Mouse (Mus musculus) cerebral cortex, adult 2 months (tissue): Measurements from ENCODE around the gene Kcna10.

Source experiments
- WGBS: fragments of 180-500 bp; shearing (Covaris S2); methylation state at CpG from one replicate; pipeline ENCODE4 v1.1.7; 2018; 5-methylcytosine and 5-hydroxymethylcytosine counted together

Gene Kcna10

DNA sequence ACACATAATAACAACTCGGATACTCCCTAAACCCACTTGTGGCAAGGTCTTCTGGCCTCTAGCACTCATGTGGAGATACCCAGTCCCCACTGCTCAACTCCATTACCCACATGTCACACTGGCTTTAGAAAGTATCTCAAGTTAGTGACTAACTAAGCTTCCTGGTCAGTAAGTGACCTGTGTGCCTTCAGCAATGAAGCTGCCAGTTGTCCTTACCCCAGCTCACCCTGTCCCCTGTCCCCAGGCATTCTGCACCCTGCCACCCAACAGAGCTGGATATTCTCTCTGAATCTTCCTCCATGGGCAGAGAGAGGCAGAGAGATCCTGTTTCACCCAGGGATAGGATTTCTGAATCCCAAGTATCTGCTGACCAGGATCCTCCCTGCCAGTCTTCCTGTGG lies at the start of gene Kcna10:
Gene Kcna10 (plus strand): TSS at position 301 of the 400 bp plus-strand sequence.
- WGBS, result 84% methylated on average over 1 of the region's 1 CpGs

DNA sequence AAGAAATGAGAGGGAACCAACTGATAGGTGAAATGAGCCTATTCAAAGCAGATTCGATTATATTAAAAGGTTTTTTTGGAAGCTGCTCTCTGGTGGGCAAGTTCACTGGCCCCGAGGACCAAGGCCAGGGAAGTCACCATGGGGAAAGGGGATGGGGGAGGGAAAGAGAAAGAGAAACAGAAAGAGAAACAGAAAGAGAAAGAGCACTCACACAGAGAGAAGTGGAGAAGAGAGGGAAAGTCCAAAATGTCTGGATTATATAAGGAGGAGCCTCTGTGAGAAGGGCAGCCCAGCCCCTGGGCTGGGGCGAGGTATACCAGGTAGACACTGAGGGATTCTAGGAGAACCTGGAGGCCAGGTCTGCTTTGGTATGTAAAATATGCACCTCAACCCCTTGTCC lies 48.4 kb upstream of the Kcna10 start:
- 80% methylated on average over 3 of the region's 3 CpGs for WGBS

DNA sequence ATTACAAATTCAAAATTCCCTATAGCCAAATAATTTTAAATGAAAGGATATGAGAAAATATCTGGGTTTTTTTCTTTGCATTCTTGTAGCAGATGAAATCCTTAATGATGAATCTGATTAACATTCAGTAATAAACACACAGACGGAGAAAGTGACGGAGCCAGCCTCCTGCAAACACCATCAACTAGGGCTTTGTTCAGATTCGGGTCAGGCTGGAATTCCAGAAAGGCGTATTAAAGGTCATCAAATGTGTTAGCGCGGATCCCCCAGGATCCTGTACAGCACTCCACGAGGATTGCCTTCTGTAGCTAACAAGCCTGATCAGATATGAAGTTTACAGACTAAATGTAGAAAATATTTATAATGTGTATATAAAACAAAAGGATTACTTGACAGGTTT lies 35.7 kb upstream of the Kcna10 start:
- 76% methylated on average over 7 of the region's 7 CpGs for WGBS

DNA sequence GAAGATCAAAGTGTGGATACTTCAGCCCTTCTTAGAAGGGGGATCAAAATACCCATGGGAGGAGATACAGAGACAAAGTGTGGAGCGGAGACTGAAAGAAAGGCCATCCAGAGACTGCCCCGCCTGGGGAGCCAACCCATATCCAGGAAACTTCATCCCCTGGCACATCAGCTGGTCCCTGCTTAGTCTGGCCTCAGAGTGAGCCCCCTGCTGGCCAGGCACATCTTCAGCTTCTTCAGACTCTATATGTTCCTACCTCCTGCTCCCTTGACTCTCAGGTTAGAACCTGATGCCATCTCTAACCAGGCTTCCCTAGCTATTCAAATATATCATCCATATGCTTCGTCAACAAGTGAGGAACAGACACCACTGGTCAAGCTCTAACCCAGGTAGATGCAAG lies 33.9 kb upstream of the Kcna10 start:
- WGBS, result 76% methylated on average over 3 of the region's 3 CpGs

DNA sequence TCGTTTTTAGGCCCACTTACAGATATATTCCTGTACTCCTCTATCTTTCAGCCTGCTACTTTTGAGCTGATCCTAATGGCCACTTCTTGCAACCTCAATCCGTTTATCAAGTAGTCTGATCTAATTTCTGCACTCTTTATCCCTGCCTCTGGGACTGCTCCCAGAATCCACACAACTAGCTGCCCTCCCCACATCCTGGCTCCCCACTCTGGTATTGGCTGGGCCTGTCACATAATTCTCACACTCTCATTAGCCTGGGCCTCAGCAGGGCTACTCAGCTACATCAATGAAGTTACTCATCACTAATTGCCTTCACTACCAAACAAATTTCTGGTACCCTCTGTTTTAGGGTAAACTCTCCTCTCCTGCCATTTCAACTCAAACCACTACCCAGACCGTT lies 32.4 kb upstream of the Kcna10 start:
- 47% methylated on average over 3 of the region's 3 CpGs for WGBS

DNA sequence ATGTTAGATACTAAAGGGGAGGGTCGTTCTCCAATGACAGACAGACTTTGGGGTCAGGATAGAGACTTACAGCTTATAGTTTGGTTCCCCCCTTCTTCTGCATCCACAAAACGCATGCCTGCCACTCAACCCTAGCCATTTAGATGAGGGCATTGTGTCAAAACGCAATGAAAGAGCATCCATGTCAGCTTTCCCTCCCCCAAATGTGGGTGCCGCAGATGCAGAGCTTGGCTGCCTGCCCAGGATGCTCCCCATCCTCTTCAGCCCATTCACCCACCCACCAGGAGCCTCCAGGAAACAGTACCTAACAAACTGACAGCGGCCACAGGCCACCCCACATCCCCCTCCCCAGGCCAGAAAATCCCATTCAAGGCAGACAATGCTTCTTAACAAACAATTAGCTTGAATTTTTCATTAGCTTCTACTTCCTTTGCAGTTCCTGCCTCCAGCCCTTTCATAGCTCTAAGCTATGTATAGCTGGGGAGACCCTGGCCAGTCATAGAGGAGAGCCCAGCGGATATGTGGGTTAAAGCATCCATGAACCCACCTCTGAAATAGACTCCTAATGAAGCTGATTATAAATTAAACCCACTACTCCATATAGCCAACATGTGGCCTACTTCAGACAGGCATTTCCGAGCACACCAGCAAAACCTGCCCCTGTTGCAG lies 31.9 kb upstream of the Kcna10 start:
- 44% methylated on average over 7 of the region's 7 CpGs for WGBS

DNA sequence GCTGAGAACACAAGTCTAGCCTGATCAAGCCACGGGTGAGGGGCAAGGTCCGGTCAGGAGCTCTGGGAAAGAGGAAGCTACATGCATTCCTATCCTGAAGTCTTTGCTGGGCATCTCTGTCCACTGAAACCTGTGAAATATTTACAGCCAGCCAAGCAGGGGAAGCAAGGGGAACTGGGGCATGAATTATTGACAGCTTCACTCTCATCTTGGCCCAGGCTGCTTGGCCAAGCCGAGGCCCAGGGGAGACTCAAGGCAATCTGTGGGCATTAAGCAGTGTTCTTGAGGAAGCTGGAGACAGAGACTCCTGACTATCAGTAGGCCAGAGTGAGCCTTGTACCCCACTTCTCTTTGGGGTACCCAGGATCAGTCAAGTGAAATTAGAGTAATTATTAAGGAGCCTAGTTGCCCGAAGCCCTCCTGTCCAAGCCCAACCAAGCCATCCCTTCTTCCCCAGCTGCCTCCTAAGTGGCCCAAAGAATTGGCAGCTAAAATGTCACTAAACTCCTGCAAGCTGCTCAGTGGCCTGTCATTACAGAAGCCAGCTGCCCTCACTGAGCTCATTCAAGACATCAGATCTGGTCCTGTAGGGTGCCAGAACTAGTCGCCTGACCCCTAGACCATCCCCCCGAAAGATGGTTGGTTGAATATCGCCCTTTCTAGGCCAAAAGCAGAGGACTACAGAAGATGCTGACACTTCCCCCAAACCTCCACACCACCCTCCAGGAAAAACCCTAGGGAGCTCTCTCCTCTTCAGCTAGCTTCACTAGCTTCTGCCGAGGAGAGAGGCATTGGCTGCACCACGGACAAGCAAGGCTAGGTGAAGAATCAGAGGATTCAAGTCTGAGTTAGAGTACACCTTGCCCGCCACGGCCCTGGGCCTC lies 28.8 kb upstream of the Kcna10 start:
- 83% methylated on average over 11 of the region's 11 CpGs for WGBS

DNA sequence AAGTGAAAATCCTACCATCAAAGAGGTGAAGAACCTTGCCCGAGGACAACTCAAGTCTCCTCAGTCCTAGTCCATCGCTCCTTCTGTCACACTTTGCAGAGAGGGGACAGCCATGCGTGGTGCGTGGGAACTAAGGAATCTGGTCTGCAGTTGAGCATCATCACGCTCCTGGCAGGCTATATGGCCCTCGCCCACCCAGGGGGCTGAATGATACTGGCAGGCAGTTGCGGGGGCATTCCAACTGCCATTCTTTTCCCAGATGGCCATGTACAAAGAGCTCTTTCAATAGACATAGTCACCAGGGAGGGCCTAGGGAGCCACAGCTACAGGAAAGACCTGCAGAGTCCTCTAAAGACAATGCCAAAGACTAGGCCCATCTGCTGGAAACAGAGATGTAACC lies 24.0 kb upstream of the Kcna10 start:
- WGBS, result 79% methylated on average over 7 of the region's 7 CpGs

DNA sequence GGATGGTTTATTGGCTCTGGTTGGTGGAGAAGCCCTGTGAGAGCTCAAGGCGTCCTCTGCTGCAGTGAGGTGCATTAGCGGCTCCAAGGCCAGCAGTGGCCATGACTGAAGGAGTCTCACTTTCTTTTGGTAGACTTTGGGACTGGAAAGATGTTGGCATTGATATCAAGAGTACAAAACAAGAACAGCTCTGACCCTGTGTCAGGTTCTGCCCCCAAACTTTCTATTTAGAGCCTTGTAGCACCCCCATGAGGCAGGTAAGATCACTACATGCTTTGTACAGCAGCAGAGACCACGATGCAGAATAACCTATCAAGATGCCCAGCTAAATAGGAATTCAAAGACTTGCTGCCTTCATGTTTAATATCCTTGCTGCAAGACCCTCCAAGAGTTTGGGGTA lies 23.4 kb upstream of the Kcna10 start:
- WGBS, result 59% methylated on average over 3 of the region's 3 CpGs

DNA sequence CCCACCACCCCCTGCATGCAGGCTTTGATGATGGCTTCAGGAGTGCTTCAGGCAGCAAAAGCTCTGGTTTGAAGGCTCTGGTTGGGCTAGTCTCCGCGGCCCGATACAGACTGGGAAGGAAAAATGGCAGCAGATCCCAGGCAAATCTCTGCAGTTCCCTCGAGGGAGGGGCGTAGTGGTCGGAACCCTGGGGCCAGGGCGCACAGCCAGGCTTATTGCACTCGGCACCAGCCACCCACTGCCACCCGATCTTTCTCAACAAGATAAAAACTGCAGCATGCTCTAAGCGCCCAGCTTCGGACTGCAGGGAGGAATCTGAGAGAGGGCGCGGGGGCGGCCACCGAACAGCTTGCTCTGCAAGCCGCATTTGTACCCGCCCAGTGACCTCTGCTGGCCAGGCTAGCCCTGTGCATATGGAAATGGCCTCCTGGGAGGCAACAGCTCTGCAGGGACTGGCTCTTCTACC lies 23.0 kb upstream of the Kcna10 start:
- 4% methylated on average over 17 of the region's 17 CpGs for WGBS

DNA sequence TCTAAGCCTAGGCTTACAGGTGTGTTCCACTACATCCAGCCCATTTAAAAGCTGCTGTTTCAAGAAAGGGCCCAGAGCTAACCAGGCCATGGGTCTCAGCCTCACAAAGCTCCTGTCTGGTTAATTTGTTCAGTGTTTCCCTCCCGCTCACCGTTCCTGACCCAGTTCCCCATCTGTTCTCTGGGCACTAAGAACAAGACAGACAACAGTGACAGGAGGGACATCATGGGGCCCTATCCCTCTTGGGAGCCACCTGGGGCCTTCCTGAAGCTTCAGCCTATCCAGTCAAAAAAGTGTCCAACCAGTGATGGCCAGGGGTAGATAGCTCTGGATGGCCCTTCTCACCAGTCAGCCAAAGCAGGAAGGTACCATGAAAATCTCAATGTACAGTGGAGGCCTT lies 20.1 kb upstream of the Kcna10 start:
- 68% methylated on average over 2 of the region's 2 CpGs for WGBS

DNA sequence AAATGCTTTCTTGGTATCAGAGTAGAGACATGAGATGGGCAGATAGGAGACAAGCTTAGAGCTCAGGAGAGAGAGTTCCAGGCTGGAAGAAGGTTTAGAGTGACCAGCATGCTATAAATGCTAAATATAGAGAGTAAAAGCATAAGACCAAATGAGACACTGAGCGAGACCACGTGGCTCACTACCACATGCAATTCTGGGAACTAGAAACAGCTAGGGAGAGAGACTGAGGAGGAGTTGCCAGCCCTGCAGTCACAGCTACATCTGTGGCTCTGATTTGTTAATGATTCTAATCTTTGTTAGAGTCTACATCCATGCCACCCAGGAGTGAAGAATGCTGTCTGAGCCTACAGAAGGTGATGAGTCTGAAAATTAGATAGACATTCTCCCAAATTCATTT lies 13.3 kb upstream of the Kcna10 start:
- WGBS, result 41% methylated on average over 2 of the region's 2 CpGs

DNA sequence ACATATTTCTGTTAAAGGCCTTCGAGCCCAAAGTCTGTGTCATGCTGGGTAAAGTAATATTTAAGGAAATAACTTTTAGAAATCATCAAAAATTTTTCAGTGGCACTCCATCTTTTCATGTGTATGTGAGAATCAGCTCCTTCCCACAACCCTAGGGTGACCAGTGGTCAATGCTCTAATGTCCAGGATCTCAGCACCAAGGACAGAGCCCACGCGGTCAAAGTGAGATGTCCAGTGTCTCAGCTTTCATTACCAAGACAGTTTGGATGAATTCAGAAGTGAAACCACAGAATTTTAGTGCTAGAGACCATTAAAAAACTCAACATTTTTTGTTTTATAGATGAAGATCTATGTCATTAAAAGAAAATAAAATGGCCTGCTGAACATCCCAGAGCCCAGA lies 10.9 kb upstream of the Kcna10 start:
- 89% methylated on average over 3 of the region's 3 CpGs for WGBS

DNA sequence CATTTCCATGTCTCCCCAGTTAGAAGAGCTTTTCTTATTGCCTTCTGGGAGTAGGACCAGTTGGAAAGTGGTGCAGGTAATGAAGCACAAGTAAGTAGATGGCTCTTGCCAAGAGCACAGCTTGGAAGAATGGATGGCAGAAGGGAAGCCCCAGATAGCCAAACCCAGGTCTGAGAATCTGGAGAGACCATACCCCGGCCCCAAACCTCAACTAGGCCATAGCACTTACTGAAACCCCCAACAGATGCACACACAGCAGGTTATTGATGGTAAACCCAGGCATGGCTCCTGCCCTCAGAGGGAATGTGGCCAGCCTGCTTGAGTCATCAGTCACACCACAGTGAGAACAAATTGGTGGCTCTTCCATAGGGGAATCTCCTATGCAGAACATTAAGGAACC lies 10.3 kb upstream of the Kcna10 start:
- 95% methylated on average over 1 of the region's 1 CpGs for WGBS

DNA sequence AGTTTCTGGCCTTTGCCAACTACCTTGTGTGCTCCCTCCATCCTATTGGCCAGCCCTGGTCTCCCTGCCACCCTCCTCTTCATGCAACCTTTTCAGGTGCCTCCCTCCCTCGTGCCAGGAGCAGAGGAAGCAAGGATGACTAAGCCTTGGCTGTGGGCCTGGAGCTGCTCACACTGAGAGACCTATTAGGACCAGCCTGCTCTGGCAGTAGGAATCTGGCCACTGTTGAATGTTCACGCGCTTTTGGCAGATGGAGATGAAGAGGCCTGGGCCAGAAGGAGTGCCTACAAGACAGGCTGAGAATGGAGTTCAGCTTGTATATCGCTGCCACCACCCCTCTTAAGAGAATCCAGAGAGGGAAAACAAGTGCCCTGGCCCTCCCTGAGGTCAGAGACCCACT lies 7.4 kb upstream of the Kcna10 start:
- WGBS, result 58% methylated on average over 4 of the region's 4 CpGs

DNA sequence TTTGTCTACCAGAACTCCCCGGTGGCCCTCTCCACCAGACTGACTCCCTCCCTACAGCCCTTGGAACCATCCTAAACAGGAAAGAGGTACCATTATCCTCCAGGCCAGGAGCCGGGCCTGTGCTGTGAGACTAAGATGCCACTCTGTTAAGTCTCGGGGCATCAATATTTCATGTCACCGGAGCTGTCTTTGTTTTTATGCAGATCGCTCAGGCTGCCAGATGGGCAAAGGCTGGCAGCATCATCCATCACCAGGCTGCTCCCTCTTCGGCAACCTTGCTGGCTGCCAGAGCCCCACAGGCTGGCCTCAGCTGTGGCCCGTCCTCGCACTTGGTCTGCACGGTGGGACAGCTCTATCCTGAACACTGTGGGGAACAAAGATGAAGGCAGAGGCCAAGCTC lies 6.4 kb upstream of the Kcna10 start:
- 66% methylated on average over 9 of the region's 9 CpGs for WGBS

DNA sequence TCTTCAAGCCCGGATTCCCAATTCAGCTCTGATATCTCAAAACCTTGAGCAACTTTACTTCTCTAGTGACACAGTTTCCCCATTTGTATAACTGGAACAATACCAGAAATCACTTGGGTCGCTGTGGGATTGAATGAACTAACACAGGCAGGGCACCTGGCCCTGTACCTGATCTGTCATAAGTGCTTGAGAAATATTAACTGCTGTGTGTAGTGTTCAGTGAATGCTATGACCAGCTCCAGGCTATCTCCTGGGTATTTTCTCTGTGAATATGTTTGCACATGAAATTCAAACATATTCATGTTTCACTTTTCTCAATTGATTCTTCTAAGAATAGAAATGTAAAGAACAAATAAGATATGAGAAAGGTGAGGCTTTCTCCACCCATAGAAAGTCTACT lies 2.0 kb upstream of the Kcna10 start:
- WGBS, result 85% methylated on average over 2 of the region's 2 CpGs

DNA sequence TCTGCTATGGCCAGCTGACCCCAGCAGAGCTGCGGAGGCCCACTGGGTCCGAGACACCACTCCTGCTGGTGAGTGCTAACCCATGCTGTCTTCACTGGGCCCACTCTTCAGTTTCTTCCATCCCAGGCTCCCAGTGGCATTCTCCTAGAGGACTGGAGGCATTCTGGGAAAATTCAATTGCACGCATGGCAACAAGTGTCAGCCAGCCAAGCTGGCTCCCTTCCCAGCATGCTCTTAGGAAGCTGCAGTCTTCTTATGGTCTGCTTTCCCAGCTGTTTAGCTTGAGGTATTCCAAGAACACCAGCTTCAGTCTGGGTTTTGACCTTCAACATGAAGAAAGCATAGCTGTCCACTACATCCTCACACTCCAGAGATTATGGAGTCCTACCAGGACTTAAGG lies 322 bp downstream of the Kcna10 start:
- 75% methylated on average over 3 of the region's 3 CpGs for WGBS

DNA sequence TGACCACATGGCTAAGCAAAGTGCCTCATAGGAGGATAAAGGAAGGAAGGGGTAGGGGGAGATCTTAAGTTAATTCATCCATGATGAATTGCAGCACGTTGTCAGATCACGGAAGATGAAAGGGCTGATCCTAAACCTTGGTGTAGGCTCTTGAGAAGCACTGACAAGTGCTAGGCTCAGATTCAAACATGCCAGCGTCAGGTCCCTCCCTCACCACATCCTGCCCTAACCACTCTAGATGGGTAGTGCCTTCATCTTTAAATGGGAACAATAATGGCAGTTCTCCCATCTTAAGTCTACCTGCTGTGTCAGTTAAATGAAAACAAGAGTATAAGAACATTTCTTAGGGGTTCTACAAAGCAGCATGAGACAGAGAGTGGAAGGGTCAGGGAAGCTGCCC lies 2.7 kb downstream of the Kcna10 start:
- WGBS, result 88% methylated on average over 3 of the region's 3 CpGs

DNA sequence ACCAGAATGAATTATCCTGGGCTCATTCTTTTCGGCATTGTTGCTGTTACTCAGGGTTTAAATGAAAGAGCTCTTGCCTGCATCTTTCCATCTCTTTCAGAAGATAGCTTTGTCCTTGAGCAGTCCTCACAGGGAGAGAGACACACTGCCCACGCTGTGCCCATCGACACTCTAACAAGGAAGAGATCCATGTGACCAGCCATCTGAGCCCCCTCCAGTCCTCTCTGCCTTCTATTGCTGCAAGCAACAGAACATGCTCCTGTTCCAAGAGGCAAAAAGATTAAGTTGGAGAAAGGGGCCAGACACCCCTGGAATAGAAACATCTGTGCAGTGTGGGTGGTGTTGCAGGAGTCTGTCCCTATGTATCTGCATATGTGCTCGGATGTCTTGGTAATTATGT lies 4.2 kb downstream of the Kcna10 start:
- WGBS, result 48% methylated on average over 4 of the region's 4 CpGs

DNA sequence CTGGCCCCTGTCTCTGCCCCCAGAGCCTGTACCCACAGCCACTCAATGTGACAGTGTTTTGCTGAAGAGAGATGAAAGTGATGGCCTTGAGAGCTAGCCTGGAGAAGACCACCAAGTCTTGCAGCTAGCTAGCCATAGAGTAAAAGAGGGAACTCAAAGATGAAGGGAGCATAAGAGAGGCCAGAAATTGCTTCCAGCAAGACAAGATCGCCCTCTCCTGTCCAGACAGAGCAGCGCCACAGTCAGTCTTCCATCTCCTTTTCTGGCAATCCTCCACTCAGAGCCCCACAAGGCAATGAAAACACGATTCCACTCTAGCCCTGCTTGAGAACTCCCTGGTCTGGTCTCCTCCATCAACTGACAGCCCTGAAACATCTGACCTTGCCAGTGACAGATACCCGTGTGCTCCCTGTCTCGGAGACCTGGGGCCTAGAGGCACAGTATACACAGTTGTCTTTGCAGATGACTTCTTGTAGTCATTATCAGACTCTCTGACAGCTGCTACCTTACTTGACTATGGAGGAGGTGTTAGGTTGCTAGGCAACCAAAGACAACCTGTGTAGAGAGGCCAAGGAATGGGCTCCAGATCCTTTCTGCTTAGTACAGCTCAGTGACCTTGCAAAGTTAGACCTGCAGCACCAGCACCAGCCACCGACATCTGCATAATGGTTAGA lies 5.5 kb downstream of the Kcna10 start:
- WGBS, result 32% methylated on average over 6 of the region's 6 CpGs

DNA sequence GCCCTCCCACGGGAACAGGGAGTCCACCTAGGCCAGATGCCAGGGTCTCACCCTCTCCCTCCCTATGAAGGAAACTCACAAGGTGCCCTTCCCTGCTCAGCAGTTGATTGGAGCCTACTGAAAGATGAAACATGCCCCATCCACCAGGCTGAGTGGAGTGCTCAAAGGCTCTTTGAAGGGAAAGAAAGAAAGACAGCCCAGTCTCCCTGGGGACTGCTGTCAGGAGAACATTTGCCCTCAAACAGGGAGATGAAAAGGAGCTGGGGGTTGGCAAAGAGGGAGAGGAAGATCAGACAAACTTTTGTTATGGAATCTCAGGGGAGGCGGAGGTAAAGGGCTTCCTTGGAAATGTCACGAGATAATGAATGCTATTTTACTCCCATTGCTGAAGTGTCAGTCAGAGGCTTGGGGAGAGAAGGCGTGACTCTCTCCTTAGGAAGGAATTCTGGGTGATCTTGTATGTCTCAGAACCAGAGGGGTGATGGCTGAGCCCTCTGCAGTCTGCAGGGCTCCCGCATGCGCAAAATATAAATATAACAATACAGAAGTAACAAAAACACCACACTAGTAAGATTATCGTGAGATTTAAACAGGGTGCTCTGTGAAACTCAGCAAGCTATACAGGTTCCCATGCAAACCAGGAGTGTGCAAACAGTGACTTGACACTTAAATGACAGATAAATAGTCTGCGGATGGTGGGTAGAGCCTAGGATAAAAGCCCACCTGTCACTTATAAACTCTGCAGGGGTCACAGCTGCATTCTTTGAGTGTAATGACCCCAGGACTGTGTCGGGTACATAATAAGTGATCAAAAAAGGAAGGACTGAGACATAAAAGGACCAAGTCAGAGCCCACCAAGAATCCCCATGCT lies 18.7 kb downstream of the Kcna10 start:
- WGBS, result 66% methylated on average over 9 of the region's 9 CpGs
